Mouse (Mus musculus): Measurements from ENCODE around the gene Gas1. TPM values are rescaled to one million over a fixed set of nuclear protein-coding genes. Genes with fewer than 3 reads are reported as not detected.

Gas1 gene
- polyA plus RNA-seq, 1 experiment, result 2.5 TPM

- no peak for TF ChIP-seq POLR2A (IDR thresholded peaks at IDR 0.05; ENCODE audit: control insufficient read depth, low read depth, low read length)
- no peak for TF ChIP-seq CTCF (IDR thresholded peaks at IDR 0.05; ENCODE audit: control insufficient read depth, insufficient read depth, insufficient replicate concordance, low read depth, low read length)
- no peaks in the 10 kb centered on the region for H3K27me3 ChIP-seq (ENCODE audit: control insufficient read depth, insufficient read depth, low read length)
- H3K36me3 ChIP-seq (ENCODE audit: control insufficient read depth, insufficient read depth, low read length), result no peaks in the 10 kb centered on the region
- H3K4me3 ChIP-seq (ENCODE audit: control insufficient read depth, low read depth, low read length), result no peak overlapping the region
- no peak overlapping the region for H3K27ac ChIP-seq (ENCODE audit: control insufficient read depth, insufficient read depth, low read depth, low read length)
- no peaks in the 10 kb centered on the region for H3K4me1 ChIP-seq (ENCODE audit: control insufficient read depth, insufficient read depth, low read length)
Measured at GRCm38 (mm10) chr13:60207135-60207601, 30.0 kb upstream of the Gas1 start.

GRCm38 (mm10) chr13:60204746-60205145 lies 27.6 kb upstream of the Gas1 start:
- Histone ChIP-seq H3K4me3 (ENCODE audit: control insufficient read depth, low read depth, low read length) (no peak overlapping the region), H3K27ac (ENCODE audit: control insufficient read depth, insufficient read depth, low read depth, low read length) (no peak overlapping the region), H3K36me3 (ENCODE audit: control insufficient read depth, insufficient read depth, low read length) (no peaks in the 10 kb centered on the region), H3K4me1 (ENCODE audit: control insufficient read depth, insufficient read depth, low read length) (no peaks in the 10 kb centered on the region), H3K27me3 (ENCODE audit: control insufficient read depth, insufficient read depth, low read length) (no peaks in the 10 kb centered on the region)
- TF ChIP-seq CTCF (IDR thresholded peaks at IDR 0.05; ENCODE audit: control insufficient read depth, insufficient read depth, insufficient replicate concordance, low read depth, low read length) (no peak), POLR2A (IDR thresholded peaks at IDR 0.05; ENCODE audit: control insufficient read depth, low read depth, low read length) (no peak)

- Histone ChIP-seq H3K27ac (ENCODE audit: control insufficient read depth, insufficient read depth, low read depth, low read length) (no peak overlapping the region), H3K4me1 (ENCODE audit: control insufficient read depth, insufficient read depth, low read length) (no peaks in the 10 kb centered on the region), H3K27me3 (ENCODE audit: control insufficient read depth, insufficient read depth, low read length) (no peaks in the 10 kb centered on the region), H3K4me3 (ENCODE audit: control insufficient read depth, low read depth, low read length) (no peak overlapping the region), H3K36me3 (ENCODE audit: control insufficient read depth, insufficient read depth, low read length) (no peaks in the 10 kb centered on the region)
- no peak for TF ChIP-seq CTCF (IDR thresholded peaks at IDR 0.05; ENCODE audit: control insufficient read depth, insufficient read depth, insufficient replicate concordance, low read depth, low read length)
- no peak for TF ChIP-seq POLR2A (IDR thresholded peaks at IDR 0.05; ENCODE audit: control insufficient read depth, low read depth, low read length)
Measured at GRCm38 (mm10) chr13:60193273-60193672, 16.1 kb upstream of the Gas1 start.

- TF ChIP-seq POLR2A (IDR thresholded peaks at IDR 0.05; ENCODE audit: control insufficient read depth, low read depth, low read length), result no peak
- Histone ChIP-seq H3K36me3 (ENCODE audit: control insufficient read depth, insufficient read depth, low read length) (no peaks in the 10 kb centered on the region), H3K4me1 (ENCODE audit: control insufficient read depth, insufficient read depth, low read length) (no peaks in the 10 kb centered on the region), H3K4me3 (ENCODE audit: control insufficient read depth, low read depth, low read length) (no peak overlapping the region), H3K27ac (ENCODE audit: control insufficient read depth, insufficient read depth, low read depth, low read length) (no peak overlapping the region), H3K27me3 (ENCODE audit: control insufficient read depth, insufficient read depth, low read length) (no peaks in the 10 kb centered on the region)
Measured at GRCm38 (mm10) chr13:60189923-60190322, 12.8 kb upstream of the Gas1 start.

- H3K27me3 ChIP-seq (ENCODE audit: control insufficient read depth, insufficient read depth, low read length), result no peaks in the 10 kb centered on the region
Measured at GRCm38 (mm10) chr13:60188952-60189351, 11.8 kb upstream of the Gas1 start.

GRCm38 (mm10) chr13:60187276-60187675 lies 10.1 kb upstream of the Gas1 start:
- H3K27me3 ChIP-seq (ENCODE audit: control insufficient read depth, insufficient read depth, low read length), result no peaks in the 10 kb centered on the region
- H3K4me1 ChIP-seq (ENCODE audit: control insufficient read depth, insufficient read depth, low read length), result no peaks in the 10 kb centered on the region
- H3K36me3 ChIP-seq (ENCODE audit: control insufficient read depth, insufficient read depth, low read length), result no peaks in the 10 kb centered on the region
- no peak overlapping the region for H3K27ac ChIP-seq (ENCODE audit: control insufficient read depth, insufficient read depth, low read depth, low read length)
- no peak overlapping the region for H3K4me3 ChIP-seq (ENCODE audit: control insufficient read depth, low read depth, low read length)
- no peak for TF ChIP-seq POLR2A (IDR thresholded peaks at IDR 0.05; ENCODE audit: control insufficient read depth, low read depth, low read length)
- no peak for TF ChIP-seq CTCF (IDR thresholded peaks at IDR 0.05; ENCODE audit: control insufficient read depth, insufficient read depth, insufficient replicate concordance, low read depth, low read length)

More at GRCm38 (mm10) chr13:60188952-60189351, 11.8 kb upstream of the Gas1 start:
- Histone ChIP-seq H3K36me3 (ENCODE audit: control insufficient read depth, insufficient read depth, low read length) (no peaks in the 10 kb centered on the region), H3K4me1 (ENCODE audit: control insufficient read depth, insufficient read depth, low read length) (no peaks in the 10 kb centered on the region), H3K4me3 (ENCODE audit: control insufficient read depth, low read depth, low read length) (no peak overlapping the region), H3K27ac (ENCODE audit: control insufficient read depth, insufficient read depth, low read depth, low read length) (no peak overlapping the region)
- no peak for TF ChIP-seq POLR2A (IDR thresholded peaks at IDR 0.05; ENCODE audit: control insufficient read depth, low read depth, low read length)
- no peak for TF ChIP-seq CTCF (IDR thresholded peaks at IDR 0.05; ENCODE audit: control insufficient read depth, insufficient read depth, insufficient replicate concordance, low read depth, low read length)

GRCm38 (mm10) chr13:60182346-60182745 lies 5.2 kb upstream of the Gas1 start:
- no peak for TF ChIP-seq CTCF (IDR thresholded peaks at IDR 0.05; ENCODE audit: control insufficient read depth, insufficient read depth, insufficient replicate concordance, low read depth, low read length)
- TF ChIP-seq POLR2A (IDR thresholded peaks at IDR 0.05; ENCODE audit: control insufficient read depth, low read depth, low read length), result no peak
- Histone ChIP-seq H3K27ac (ENCODE audit: control insufficient read depth, insufficient read depth, low read depth, low read length) (no peak overlapping the region), H3K27me3 (ENCODE audit: control insufficient read depth, insufficient read depth, low read length) (no peaks in the 10 kb centered on the region), H3K4me3 (ENCODE audit: control insufficient read depth, low read depth, low read length) (no peak overlapping the region), H3K4me1 (ENCODE audit: control insufficient read depth, insufficient read depth, low read length) (peaks cover 3% of the 10 kb centered on the region; the same call in 1 of the 2 replicates), H3K36me3 (ENCODE audit: control insufficient read depth, insufficient read depth, low read length) (no peaks in the 10 kb centered on the region)

GRCm38 (mm10) chr13:60179641-60180040 lies 2.5 kb upstream of the Gas1 start:
- Histone ChIP-seq H3K36me3 (ENCODE audit: control insufficient read depth, insufficient read depth, low read length) (no peaks in the 10 kb centered on the region), H3K4me1 (ENCODE audit: control insufficient read depth, insufficient read depth, low read length) (peaks cover 13% of the 10 kb centered on the region), H3K4me3 (ENCODE audit: control insufficient read depth, low read depth, low read length) (no peak overlapping the region), H3K27ac (ENCODE audit: control insufficient read depth, insufficient read depth, low read depth, low read length) (no peak overlapping the region), H3K27me3 (ENCODE audit: control insufficient read depth, insufficient read depth, low read length) (no peaks in the 10 kb centered on the region)
- TF ChIP-seq CTCF (IDR thresholded peaks at IDR 0.05; ENCODE audit: control insufficient read depth, insufficient read depth, insufficient replicate concordance, low read depth, low read length), result no peak
- no peak for TF ChIP-seq POLR2A (IDR thresholded peaks at IDR 0.05; ENCODE audit: control insufficient read depth, low read depth, low read length)
